Mouse (Mus musculus): ENCODE data around the gene Lbh.

DNA sequence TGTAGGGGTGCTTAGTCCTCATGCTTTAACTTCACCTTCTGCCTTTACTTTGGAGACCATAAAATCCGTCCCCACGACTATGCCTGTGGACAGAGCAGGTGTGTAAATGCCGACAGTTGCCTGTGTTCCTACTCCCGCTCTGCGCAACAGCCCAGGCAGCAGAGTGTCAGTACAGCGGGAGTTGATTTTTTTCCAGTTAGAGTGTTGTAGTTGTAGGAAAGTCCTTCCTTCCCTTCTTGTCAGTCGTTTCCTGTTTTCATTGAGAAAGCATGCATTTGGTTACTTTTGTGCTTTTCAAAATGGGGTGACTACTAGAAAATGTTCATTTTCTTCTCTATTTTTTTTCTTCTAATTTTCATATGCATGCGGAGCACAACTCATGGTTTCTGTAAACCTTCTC lies 8.9 kb downstream of the Lbh start:
- TF ChIP-seq POLR2A (IDR thresholded peaks at IDR 0.05; ENCODE audit: extremely low read depth, insufficient read depth, low read length) = no peak
- no peak for TF ChIP-seq CTCF (IDR thresholded peaks at IDR 0.05; ENCODE audit: extremely low read depth, insufficient read depth, low read length)

All from cortical plate, adult 2 months (tissue).